Mouse (Mus musculus) pancreas, adult 10 weeks (tissue): ENCODE data around the gene 1700001F09Rik. TPM values are rescaled to one million over a fixed set of nuclear protein-coding genes. Genes with fewer than 3 reads are reported as not detected.

Experiments used
- polyA plus RNA-seq: library from polyadenylated mRNA; stranded (reverse); fragments of 350-450 nt; fragmentation: Illumina TruSeq; extraction: RNeasy Lipid Tissue Mini Kit (QIAGEN cat#74804); gene quantifications from one replicate; pipeline ENCODE4 v1.2.3, GENCODE M21; 2015; ENCODE audit warnings: low read depth, low replicate concordance; ENCODE audit not compliant: insufficient read depth

Gene 1700001F09Rik
- polyA plus RNA-seq: not detected

GRCm38 (mm10) chr14:43347711-43348110, at the start of gene 1700001F09Rik:
Gene 1700001F09Rik (minus strand): TSS chr14:43347811.

GRCm38 (mm10) chr14:43293503-43293902, 54.1 kb downstream of the 1700001F09Rik start, which contains the start of gene Gm8127:
Gene Gm8127 (minus strand): TSS chr14:43293832.

Other genes with a start within 250 kb of the 1700001F09Rik start
- gene Gm8104, start 247.2 kb downstream of the 1700001F09Rik start, polyA plus RNA-seq: not detected
- gene Gm7233, start 167.9 kb downstream of the 1700001F09Rik start, polyA plus RNA-seq: not detected
- not detected for gene Gm8122, start 112.5 kb downstream of the 1700001F09Rik start, polyA plus RNA-seq
- not detected for gene Gm8126, start 89.2 kb downstream of the 1700001F09Rik start, polyA plus RNA-seq
- not detected for gene Gm9732, start 72.8 kb downstream of the 1700001F09Rik start, polyA plus RNA-seq
- gene Gm8127, start 54.0 kb downstream of the 1700001F09Rik start, polyA plus RNA-seq: not detected
- gene Gm8138, start 68.5 kb upstream of the 1700001F09Rik start, polyA plus RNA-seq: not detected
- gene Gm5799, start 195.8 kb upstream of the 1700001F09Rik start, polyA plus RNA-seq: not detected
- gene Gm17654, start 231.3 kb upstream of the 1700001F09Rik start, polyA plus RNA-seq: not detected